Mouse (Mus musculus) 3T3-L1 (cell line): ENCODE results near the gene Olfr994.

ENCODE experiments used
- DNase-seq: peaks from one replicate; pipeline ENCODE4 v3.0.0-alpha.2; 2015; ENCODE audit warnings: low read depth, low spot score

Gene Olfr994

DNA sequence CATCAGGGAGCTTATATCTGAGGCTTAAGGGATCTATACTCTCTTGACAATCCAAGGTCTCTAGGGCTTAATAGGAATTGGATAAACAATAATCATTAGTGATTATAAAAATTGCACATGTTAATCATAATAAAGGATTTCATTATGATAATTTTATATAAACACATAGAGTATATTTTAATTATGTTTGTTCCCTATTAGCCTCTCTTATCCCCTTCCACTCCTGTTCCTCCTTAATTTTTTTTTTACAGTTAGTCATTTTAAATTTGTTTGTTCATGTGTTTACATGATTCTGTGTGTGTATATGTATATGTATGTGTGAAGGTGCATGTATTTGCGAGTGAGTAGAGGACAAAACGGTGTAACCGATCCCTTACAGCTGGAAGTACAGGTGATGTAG lies at the start of gene Olfr994:
Gene Olfr994, minus strand, starts transcription at position 101 of the 400 bp plus-strand sequence.
- no peak for DNase-seq

DNA sequence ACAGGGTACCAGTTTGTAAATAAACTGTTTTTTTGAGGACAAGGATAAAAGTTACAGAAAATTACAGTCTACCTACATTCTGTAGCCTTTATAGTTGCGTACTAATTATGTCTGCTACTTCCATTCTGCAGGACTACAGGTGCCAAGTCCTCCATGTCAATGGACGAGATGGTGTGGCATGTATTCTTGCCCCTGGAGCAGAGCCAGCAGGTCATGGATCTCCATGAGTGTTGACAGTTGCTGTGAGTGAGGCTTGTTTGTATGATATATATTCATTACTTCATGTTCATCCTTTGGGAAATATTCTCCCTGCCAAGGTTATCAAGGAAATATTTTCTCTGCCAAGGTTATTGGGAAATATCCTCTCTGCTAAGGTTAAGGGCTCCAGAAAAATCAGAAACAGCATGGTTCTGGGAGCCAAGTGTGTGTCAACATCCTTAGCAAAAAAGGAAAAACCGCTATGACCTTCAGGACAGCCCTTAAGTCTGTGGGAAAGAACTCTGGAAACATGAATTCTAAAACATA lies 30.6 kb upstream of the Olfr994 start:
- no peak for DNase-seq

DNA sequence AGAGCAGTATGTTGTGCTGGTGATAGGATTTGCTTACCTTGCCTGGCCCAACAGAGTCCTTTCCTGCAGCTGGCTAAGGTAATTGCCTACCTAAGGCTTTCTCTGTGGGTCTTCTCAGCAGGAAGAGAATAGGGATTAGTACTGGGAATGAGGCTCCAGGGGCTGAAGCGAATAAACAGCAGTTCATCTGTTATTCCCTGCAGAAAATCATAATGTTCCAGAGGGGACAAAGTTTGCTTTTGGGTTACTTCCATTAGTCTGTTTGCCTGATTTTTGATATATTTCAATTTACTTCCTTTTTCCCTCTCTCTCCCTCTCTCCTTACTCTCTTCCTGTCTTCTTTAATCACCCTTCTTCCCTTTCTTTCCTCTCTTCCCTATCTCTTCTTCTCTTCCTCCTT lies 7.3 kb upstream of the Olfr994 start, which contains the start of gene Olfr995:
Gene Olfr995, minus strand, starts transcription at position 101 of the 400 bp plus-strand sequence.
- no peak for DNase-seq

DNA sequence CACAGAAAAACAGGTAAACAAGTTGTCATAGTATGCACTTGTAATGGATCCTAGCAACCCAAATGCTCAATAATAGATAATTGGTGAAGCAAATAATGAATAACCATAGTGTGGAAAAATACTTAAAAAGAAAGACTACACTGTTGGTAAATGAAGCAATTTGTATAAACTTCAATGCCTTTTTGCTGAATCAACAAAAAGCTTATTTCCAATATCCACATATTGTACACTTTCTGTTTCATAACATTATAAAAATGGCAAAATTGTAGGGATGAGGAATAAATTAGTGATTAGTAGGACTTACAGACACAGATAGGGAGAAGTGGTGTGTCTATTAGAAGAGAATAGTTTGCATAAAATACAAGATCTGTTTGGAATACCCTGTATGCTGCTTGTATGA lies 6.3 kb upstream of the Olfr994 start:
- no peak for DNase-seq

DNA sequence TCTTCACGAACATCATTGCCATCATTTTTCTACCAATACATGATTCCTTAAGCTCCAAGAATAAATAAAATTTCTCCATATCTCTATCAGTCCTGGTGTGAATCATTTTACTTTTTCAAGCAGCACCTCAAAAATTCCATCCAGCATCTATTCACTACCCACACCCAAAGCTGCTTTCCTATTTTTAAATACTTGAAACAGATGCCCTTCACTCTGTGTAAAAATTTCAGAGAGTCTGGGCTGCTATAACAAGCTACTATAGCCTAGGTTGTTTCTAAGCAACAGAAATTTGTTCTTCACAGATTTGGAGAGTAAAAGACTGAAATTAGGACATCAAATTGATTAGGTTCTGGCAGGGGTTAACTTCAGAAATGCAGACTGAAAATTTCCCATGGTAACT lies 10.4 kb downstream of the Olfr994 start:
- DNase-seq, result no peak

DNA sequence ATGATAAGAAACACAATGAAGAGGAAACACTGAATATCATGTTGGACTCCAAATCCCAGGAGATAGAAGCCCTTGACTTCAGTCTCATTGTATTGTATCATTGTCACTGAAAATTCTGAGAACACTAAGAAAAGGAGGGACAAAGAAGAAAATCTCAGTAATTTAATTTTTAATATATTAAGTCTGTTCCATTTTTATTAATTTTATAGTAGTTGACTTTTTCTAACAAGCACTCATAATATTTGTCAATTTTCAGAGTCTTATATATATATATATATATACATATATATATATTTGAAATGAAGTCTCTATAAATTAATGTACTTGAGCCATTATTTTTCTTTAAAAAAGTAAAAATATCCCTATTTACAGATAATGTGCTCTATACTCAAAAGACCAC lies 21.5 kb downstream of the Olfr994 start, which contains the start of gene Olfr993:
Gene Olfr993, minus strand, starts transcription at position 101 of the 400 bp plus-strand sequence.
- no peak for DNase-seq

DNA sequence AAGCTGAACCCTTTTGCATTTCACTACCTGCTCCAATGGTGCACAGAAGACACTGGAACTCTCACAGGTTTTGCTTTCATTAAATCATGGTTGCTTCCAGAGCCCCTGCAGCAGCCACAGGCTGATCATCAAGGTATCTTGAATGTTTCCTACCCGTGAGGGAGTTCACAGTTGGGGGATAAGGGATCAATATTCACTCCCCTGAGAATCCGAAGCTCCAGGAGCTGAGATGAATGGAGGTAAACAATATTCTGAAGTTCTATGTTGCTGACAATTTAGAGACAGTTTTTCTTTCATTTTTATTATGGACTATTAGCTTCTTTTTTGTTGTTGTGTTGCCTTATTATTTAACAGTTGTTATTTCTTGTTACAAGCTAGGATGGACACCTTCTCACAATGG lies 26.9 kb downstream of the Olfr994 start, which contains the start of gene Olfr992:
Gene Olfr992, minus strand, starts transcription at position 101 of the 400 bp plus-strand sequence.
- no peak for DNase-seq
